Mouse (Mus musculus) cerebellum, adult (tissue): ENCODE results near the gene Cldn12.

ENCODE experiments used
- ATAC-seq: cut with Nextera tagmentation; 2 replicates; pipeline ENCODE4 v1.9.2; 2017; ENCODE audit warnings: mild to moderate bottlenecking, moderate library complexity, mixed read lengths; ENCODE audit not compliant: insufficient number of reproducible peaks, low FRiP score, low TSS enrichment

Cldn12 gene

DNA sequence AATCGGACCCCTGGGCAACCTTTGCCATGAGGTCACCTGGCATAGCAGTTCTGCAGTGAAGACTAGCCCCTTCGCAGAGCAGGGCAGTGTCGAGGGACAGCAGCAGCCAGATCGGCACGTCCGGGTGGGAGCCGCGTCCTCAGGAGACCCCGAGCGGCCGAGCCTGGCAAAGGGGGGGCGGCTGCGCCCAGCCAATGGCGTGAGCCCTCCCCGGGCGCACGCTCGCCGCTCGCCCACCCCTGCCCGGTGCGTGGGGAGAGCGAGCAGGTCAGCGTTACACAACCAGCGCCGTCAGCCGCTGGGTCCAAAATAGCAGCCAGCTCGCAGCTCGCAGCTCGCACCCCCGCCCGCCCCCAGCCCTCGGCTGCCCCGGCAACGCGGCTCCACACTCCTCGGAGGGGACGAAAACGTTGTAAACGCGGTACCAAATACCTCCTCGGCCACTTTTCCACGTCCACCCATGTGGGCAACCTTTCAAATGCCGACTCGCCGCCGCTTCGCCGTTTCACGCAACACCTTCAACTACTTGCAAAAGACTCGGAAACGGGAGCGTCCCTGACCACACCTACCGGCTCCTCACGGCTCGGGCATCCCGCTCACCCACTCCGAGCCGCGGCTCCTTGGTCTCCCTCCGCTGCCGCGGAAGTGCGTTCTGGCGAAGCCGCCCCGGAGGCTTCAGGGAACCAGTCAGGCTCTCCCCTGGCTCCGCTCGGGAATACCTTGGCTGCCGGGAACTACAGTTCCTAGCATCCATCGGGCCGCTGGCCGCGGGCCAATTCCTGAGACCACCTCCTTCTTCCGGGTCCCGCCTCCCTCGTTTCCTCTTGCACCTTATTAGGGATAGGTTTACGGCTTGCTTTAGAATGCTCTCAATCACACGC, at the start of gene Cldn12:
TSS of gene Cldn12 (minus strand) at position 763 of the 881 bp plus-strand sequence.
- peak; percentile 96 for ATAC-seq

DNA sequence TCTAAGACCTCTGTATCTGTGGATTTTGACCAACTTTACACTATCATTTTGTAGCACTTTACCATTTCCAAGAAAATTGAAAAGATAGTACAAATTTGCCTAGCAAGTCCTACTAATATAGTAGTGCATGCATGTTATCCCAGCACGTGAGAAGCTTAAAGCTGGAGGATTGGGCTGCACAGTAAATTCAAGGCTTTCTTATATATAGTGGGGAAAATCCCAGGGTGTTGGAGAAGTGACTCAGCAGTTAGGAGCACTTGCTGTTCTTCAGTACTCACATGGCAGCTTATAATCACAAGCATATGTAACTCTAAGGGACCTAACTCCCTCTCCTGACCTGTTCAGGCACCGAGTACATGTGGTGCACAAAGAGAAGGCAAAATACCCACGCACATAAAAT, 47.7 kb upstream of the Cldn12 start:
- ATAC-seq, result no peak

GRCm38 (mm10) chr5:5561041-5561706, 46.4 kb upstream of the Cldn12 start:
- no peak for ATAC-seq

GRCm38 (mm10) chr5:5559798-5560197, 45.0 kb upstream of the Cldn12 start:
- no peak for ATAC-seq

DNA sequence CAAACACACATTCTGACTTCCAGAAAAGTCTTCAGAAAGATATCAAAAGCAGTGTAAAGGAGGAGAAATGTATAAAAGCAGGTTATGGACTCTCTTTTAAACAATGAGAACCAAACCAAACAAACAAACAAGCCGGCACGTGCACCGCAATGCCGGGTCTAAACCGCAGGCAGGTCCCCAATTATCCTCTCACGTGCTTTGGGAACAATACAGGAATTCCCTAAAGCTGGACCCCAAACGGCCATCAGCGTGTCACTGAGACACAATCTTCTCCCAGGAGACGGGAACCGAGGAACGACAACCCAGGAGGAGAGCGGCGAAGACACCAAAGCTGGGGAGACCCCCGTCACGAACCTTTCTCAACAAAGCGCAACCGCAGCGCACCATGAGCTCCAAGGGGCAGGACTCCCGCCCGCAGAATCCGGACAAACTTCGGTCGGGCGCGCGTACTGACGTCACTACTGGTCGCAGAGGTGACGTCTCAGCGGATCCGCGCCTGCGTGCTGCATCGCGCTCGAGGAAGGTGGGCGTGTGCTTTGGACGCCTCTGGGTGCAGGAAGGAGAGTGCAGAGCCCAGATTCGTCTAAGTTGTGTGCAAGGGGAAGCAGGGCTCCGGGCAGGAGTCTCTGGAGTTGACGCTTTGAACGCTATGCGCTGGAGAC, 44.5 kb upstream of the Cldn12 start, which contains the start of gene Gtpbp10:
TSS of gene Gtpbp10 (minus strand) at position 460 of the 662 bp plus-strand sequence.
- ATAC-seq, result peak; percentile 99

GRCm38 (mm10) chr5:5551110-5551509, 36.4 kb upstream of the Cldn12 start:
- no peak for ATAC-seq

DNA sequence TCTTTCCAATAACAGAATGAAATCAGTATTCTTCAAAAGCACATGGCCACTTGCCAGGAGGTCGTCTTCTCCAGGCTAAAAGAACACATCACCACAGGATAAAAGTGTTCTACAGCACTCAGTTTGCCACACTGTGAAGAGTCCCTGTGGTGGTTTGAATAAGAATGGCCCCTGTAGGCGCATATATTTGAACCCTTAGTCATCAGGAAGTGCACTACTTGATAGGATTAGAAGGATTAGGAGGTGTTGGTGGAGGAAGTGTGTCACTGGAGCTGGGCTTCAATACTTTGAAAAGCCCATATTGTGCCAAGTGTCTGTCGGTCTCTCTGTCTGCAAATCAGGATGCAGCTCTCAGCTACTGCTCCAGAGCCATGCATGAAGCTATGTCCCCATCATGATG, 25.6 kb upstream of the Cldn12 start:
- no peak for ATAC-seq

GRCm38 (mm10) chr5:5539771-5540170, 25.0 kb upstream of the Cldn12 start:
- ATAC-seq, result no peak

DNA sequence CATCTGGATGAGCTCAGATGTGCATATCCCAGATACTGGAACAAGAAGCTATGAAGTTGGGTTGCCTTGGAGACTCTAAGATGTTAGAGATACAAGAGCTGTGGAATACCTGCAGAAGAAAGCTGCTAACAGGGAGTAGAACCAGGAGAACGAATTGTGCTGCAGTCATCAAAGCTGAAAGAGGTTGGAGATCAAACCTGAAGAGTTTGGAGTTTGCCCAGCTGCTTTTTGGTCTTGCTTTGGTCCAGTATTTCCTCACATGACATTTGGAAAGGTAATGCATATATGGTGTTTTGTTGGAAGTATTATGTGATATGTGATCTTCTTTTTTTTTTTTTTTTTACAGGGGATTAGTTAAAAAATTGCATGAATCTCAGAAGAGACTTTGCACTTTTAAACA, 21.4 kb upstream of the Cldn12 start:
- no peak for ATAC-seq

- ATAC-seq, result no peak
Measured at GRCm38 (mm10) chr5:5533656-5534420, 19.1 kb upstream of the Cldn12 start.

DNA sequence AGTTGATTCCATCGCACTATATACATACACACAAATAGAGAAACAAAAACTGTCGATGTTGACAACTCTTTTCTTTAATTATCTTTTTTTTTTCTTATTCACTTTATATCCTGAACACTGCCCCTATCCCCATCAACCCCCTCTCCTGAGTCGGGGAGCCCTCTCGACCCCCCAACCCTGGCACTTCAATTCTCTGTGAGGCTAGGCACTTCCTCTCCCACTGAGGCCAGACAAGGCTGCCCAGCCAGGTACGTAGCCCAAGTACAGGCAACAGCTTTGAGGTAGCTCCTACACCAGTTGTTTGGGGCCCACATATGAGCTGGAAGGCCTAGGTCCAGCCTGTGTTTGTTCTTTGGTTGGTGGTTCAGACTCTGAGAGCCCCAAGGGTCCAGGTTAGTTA, 653 bp upstream of the Cldn12 start:
- no peak for ATAC-seq

- ATAC-seq, result no peak
Measured at GRCm38 (mm10) chr5:5511401-5511800, 3.4 kb downstream of the Cldn12 start.

- ATAC-seq, result no peak
Measured at GRCm38 (mm10) chr5:5510989-5511388, 3.8 kb downstream of the Cldn12 start.

GRCm38 (mm10) chr5:5510304-5510887, 4.4 kb downstream of the Cldn12 start:
- no peak for ATAC-seq

GRCm38 (mm10) chr5:5508231-5508630, 6.5 kb downstream of the Cldn12 start:
- peak; percentile 32 for ATAC-seq

DNA sequence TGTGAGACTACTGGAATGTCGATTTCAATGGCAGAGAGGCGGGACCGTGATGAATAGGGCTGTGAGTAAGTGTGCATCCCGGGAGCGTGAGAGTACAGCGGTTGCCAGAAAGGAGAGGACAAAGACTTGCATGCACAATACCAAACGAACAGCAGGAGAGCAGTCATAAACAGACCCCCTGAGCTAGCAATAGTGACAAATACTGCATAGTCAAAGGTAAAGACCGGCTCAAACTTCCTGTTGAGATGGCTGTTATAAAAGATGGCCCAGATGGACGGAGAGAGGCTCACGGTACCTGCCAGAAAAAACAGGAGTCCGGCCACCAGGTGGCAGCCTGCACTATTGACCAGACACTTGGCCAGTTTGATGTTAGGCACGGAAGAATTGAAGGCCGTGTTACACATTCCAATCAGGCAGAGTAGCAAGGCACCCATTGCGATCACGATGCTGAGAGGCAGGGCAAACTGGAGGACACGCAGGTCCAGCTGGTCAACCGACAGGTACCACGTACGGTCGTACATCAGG, 7.0 kb downstream of the Cldn12 start:
- ATAC-seq, result peak; percentile 82

DNA sequence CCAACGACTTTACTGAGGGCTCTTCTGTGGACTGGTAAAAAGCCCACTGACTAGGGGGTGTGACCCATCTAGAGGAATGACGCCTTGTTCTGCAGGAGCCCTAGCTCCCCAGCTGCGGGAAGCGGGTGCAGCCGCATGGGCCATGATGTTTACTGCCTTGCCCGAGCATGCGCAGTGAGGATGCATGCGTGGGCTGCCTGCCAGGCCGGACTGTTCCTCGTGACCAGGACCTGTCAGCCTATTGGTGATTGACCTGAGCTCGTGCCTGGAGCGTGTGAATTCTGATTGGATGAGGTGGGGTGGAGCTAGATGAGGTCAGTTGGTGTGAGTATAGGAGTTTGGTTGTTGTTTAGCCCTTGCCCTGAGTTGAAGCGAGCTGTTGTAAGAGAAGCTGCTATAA, 10.3 kb downstream of the Cldn12 start:
- ATAC-seq, result no peak

GRCm38 (mm10) chr5:5503381-5503780, 11.4 kb downstream of the Cldn12 start:
- no peak for ATAC-seq

- no peak for ATAC-seq
Measured at GRCm38 (mm10) chr5:5501583-5501982, 13.2 kb downstream of the Cldn12 start.

- no peak for ATAC-seq
Measured at GRCm38 (mm10) chr5:5496393-5496792, 18.4 kb downstream of the Cldn12 start.
